Mouse (Mus musculus): Measurements from ENCODE around the gene Cops7a. TPM values are rescaled to one million over a fixed set of nuclear protein-coding genes. Genes with fewer than 3 reads are reported as not detected.

Gene Cops7a
- polyA plus RNA-seq, 1 experiment from 2014 or later: 141 TPM

- Histone ChIP-seq H3K36me3 (ENCODE audit: control insufficient read depth, insufficient read depth, low read length) (peaks cover 5% of the 10 kb centered on the region; the same call in 1 of the 2 replicates), H3K27me3 (replicated peaks; ENCODE audit: control insufficient read depth, insufficient read depth, low read length) (no peaks in the 10 kb centered on the region), H3K9me3 (ENCODE audit: control insufficient read depth, low read length) (peaks cover 9% of the 10 kb centered on the region), H3K27ac (replicated peaks; ENCODE audit: low read depth, low read length) (no peak overlapping the region), H3K4me1 (ENCODE audit: control insufficient read depth, insufficient read depth, low read length) (peaks cover 14% of the 10 kb centered on the region), H3K4me2 (ENCODE audit: low read depth, low read length) (no peak overlapping the region), H3K9ac (ENCODE audit: low read depth, low read length) (no peak overlapping the region), H3K4me3 (ENCODE audit: low read depth, low read length) (no peak overlapping the region)
- ATAC-seq (ENCODE audit: low read depth) (no peak), DNase-seq (ENCODE audit: low spot score) (peak; percentile 29)
- 80% methylated on average over 4 of the region's 4 CpGs for WGBS
These were observed 2.4 kb upstream of the Cops7a start for GRCm38 (mm10) chr6:124967766-124968165.

GRCm38 (mm10) chr6:124966466-124967118, 1.3 kb upstream of the Cops7a start:
- H3K4me2 ChIP-seq (ENCODE audit: low read depth, low read length): peak overlapping the region; percentile 78
- H3K4me3 ChIP-seq (ENCODE audit: low read depth, low read length): peak overlapping the region; percentile 65
- 96% methylated on average over 7 of the region's 7 CpGs for WGBS
- ATAC-seq (ENCODE audit: low read depth) (no peak), DNase-seq (ENCODE audit: low spot score) (no peak)
- H3K27me3 ChIP-seq (replicated peaks; ENCODE audit: control insufficient read depth, insufficient read depth, low read length): no peaks in the 10 kb centered on the region
- no peak overlapping the region for H3K9ac ChIP-seq (ENCODE audit: low read depth, low read length)
- H3K36me3 ChIP-seq (ENCODE audit: control insufficient read depth, insufficient read depth, low read length): peaks cover 15% of the 10 kb centered on the region
- peaks cover 9% of the 10 kb centered on the region for H3K9me3 ChIP-seq (ENCODE audit: control insufficient read depth, low read length)
- H3K27ac ChIP-seq (replicated peaks; ENCODE audit: low read depth, low read length): no peak overlapping the region
- H3K4me1 ChIP-seq (ENCODE audit: control insufficient read depth, insufficient read depth, low read length): peaks cover 14% of the 10 kb centered on the region

GRCm38 (mm10) chr6:124965747-124966146, 409 bp upstream of the Cops7a start:
- DNase-seq (ENCODE audit: low spot score) (no peak), ATAC-seq (ENCODE audit: low read depth) (no peak)
- 12% methylated on average over 15 of the region's 15 CpGs for WGBS
- H3K36me3 ChIP-seq (ENCODE audit: control insufficient read depth, insufficient read depth, low read length): peaks cover 23% of the 10 kb centered on the region
- H3K9me3 ChIP-seq (ENCODE audit: control insufficient read depth, low read length): peaks cover 9% of the 10 kb centered on the region
- peak overlapping the region; percentile 78 for H3K4me2 ChIP-seq (ENCODE audit: low read depth, low read length)
- H3K9ac ChIP-seq (ENCODE audit: low read depth, low read length): peak overlapping the region; percentile 89
- H3K27ac ChIP-seq (replicated peaks; ENCODE audit: low read depth, low read length): peak overlapping the region; percentile 88
- peak overlapping the region; percentile 65 for H3K4me3 ChIP-seq (ENCODE audit: low read depth, low read length)
- H3K4me1 ChIP-seq (ENCODE audit: control insufficient read depth, insufficient read depth, low read length): peaks cover 14% of the 10 kb centered on the region
- H3K27me3 ChIP-seq (replicated peaks; ENCODE audit: control insufficient read depth, insufficient read depth, low read length): no peaks in the 10 kb centered on the region

- peak overlapping the region; percentile 88 for H3K27ac ChIP-seq (replicated peaks; ENCODE audit: low read depth, low read length)
- peak overlapping the region; percentile 89 for H3K9ac ChIP-seq (ENCODE audit: low read depth, low read length)
- peak overlapping the region; percentile 65 for H3K4me3 ChIP-seq (ENCODE audit: low read depth, low read length)
- ATAC-seq (ENCODE audit: low read depth): 0 out of 2 replicates have a peak, but pooled peaks have one; percentile 1
- peaks cover 34% of the 10 kb centered on the region for H3K36me3 ChIP-seq (ENCODE audit: control insufficient read depth, insufficient read depth, low read length)
- no peaks in the 10 kb centered on the region for H3K27me3 ChIP-seq (replicated peaks; ENCODE audit: control insufficient read depth, insufficient read depth, low read length)
- WGBS: 33% methylated on average over 16 of the region's 16 CpGs
- no peak for DNase-seq (ENCODE audit: low spot score)
- H3K9me3 ChIP-seq (ENCODE audit: control insufficient read depth, low read length): peaks cover 9% of the 10 kb centered on the region
- peak overlapping the region; percentile 78 for H3K4me2 ChIP-seq (ENCODE audit: low read depth, low read length)
- H3K4me1 ChIP-seq (ENCODE audit: control insufficient read depth, insufficient read depth, low read length): peaks cover 14% of the 10 kb centered on the region
These were observed 700 bp downstream of the Cops7a start for GRCm38 (mm10) chr6:124964638-124965037.

GRCm38 (mm10) chr6:124961021-124961420, 4.3 kb downstream of the Cops7a start:
- Histone ChIP-seq H3K9ac (ENCODE audit: low read depth, low read length) (no peak overlapping the region), H3K9me3 (ENCODE audit: control insufficient read depth, low read length) (no peaks in the 10 kb centered on the region), H3K36me3 (ENCODE audit: control insufficient read depth, insufficient read depth, low read length) (peaks cover 61% of the 10 kb centered on the region), H3K4me3 (ENCODE audit: low read depth, low read length) (no peak overlapping the region), H3K4me1 (ENCODE audit: control insufficient read depth, insufficient read depth, low read length) (peaks cover 9% of the 10 kb centered on the region), H3K4me2 (ENCODE audit: low read depth, low read length) (no peak overlapping the region), H3K27me3 (replicated peaks; ENCODE audit: control insufficient read depth, insufficient read depth, low read length) (no peaks in the 10 kb centered on the region), H3K27ac (replicated peaks; ENCODE audit: low read depth, low read length) (no peak overlapping the region)
- ATAC-seq (ENCODE audit: low read depth) (no peak), DNase-seq (ENCODE audit: low spot score) (no peak)
- 94% methylated on average over 12 of the region's 12 CpGs for WGBS

GRCm38 (mm10) chr6:124959960-124960359, 5.4 kb downstream of the Cops7a start:
- H3K9me3 ChIP-seq (ENCODE audit: control insufficient read depth, low read length): no peaks in the 10 kb centered on the region

GRCm38 (mm10) chr6:124958127-124958526, 7.2 kb downstream of the Cops7a start:
- WGBS: 91% methylated on average over 3 of the region's 3 CpGs
- peaks cover 71% of the 10 kb centered on the region for H3K36me3 ChIP-seq (ENCODE audit: control insufficient read depth, insufficient read depth, low read length)
- no peak overlapping the region for H3K9ac ChIP-seq (ENCODE audit: low read depth, low read length)
- H3K27ac ChIP-seq (replicated peaks; ENCODE audit: low read depth, low read length): no peak overlapping the region
- no peaks in the 10 kb centered on the region for H3K4me1 ChIP-seq (ENCODE audit: control insufficient read depth, insufficient read depth, low read length)
- ATAC-seq (ENCODE audit: low read depth): no peak
- H3K4me2 ChIP-seq (ENCODE audit: low read depth, low read length): no peak overlapping the region
- no peaks in the 10 kb centered on the region for H3K9me3 ChIP-seq (ENCODE audit: control insufficient read depth, low read length)
- no peak for DNase-seq (ENCODE audit: low spot score)
- H3K4me3 ChIP-seq (ENCODE audit: low read depth, low read length): no peak overlapping the region
- H3K27me3 ChIP-seq (replicated peaks; ENCODE audit: control insufficient read depth, insufficient read depth, low read length): no peaks in the 10 kb centered on the region

More at GRCm38 (mm10) chr6:124959960-124960359, 5.4 kb downstream of the Cops7a start:
- ATAC-seq (ENCODE audit: low read depth) (no peak), DNase-seq (ENCODE audit: low spot score) (no peak)
- Histone ChIP-seq H3K4me3 (ENCODE audit: low read depth, low read length) (no peak overlapping the region), H3K27me3 (replicated peaks; ENCODE audit: control insufficient read depth, insufficient read depth, low read length) (no peaks in the 10 kb centered on the region), H3K27ac (replicated peaks; ENCODE audit: low read depth, low read length) (no peak overlapping the region), H3K4me1 (ENCODE audit: control insufficient read depth, insufficient read depth, low read length) (peaks cover 8% of the 10 kb centered on the region), H3K36me3 (ENCODE audit: control insufficient read depth, insufficient read depth, low read length) (peaks cover 68% of the 10 kb centered on the region), H3K9ac (ENCODE audit: low read depth, low read length) (no peak overlapping the region), H3K4me2 (ENCODE audit: low read depth, low read length) (no peak overlapping the region)
- 95% methylated on average over 13 of the region's 13 CpGs for WGBS

GRCm38 (mm10) chr6:124955212-124955611, 10.1 kb downstream of the Cops7a start:
- 88% methylated on average over 4 of the region's 4 CpGs for WGBS
- Histone ChIP-seq H3K9ac (ENCODE audit: low read depth, low read length) (no peak overlapping the region), H3K9me3 (ENCODE audit: control insufficient read depth, low read length) (no peaks in the 10 kb centered on the region), H3K27ac (replicated peaks; ENCODE audit: low read depth, low read length) (no peak overlapping the region), H3K4me2 (ENCODE audit: low read depth, low read length) (no peak overlapping the region), H3K36me3 (ENCODE audit: control insufficient read depth, insufficient read depth, low read length) (peaks cover 48% of the 10 kb centered on the region), H3K4me3 (ENCODE audit: low read depth, low read length) (no peak overlapping the region), H3K4me1 (ENCODE audit: control insufficient read depth, insufficient read depth, low read length) (no peaks in the 10 kb centered on the region), H3K27me3 (replicated peaks; ENCODE audit: control insufficient read depth, insufficient read depth, low read length) (no peaks in the 10 kb centered on the region)
- DNase-seq (ENCODE audit: low spot score) (no peak), ATAC-seq (ENCODE audit: low read depth) (no peak)

All from embryonic facial prominence, embryonic 14.5 days (tissue).